Mouse (Mus musculus): ENCODE results near the gene Nrros.

DNA sequence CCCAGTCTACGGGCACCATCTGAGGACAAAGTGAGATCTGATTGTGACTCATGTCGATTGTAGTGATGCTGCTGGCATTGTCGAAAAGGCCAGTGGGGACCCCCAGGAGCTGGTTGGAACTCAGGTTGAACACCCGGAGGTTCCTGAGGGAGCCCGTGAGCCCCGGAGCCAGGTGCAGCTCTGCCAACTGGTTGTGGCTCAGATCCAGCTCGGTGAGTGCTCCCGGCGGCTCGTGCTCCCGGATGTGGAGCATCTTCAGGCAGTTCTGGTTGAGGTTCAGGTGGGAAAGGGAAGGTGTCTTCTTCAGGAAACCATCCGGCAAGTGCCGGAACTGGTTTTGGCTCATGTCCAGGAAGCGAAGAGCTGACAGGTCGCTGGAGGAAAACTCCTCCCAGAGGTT is 21.6 kb downstream of the Nrros start:
- TF ChIP-seq CTCF (IDR thresholded peaks at IDR 0.05; ENCODE audit: borderline replicate concordance, insufficient read depth, low read depth, low read length): no peak
- TF ChIP-seq POLR2A (IDR thresholded peaks at IDR 0.05; ENCODE audit: borderline replicate concordance, insufficient read depth, low read length): no peak
